Mouse (Mus musculus) CD4-positive helper T cell, adult 2 months (primary cell): Measurements from ENCODE around the gene Pnpla6.
"Not testable (repeated sequence)": the region's sequence is repeated elsewhere in the genome, so short reads cannot be mapped to it uniquely, and the experiment has no call there.

Experiments used
- DNase-seq: peaks from one replicate; pipeline ENCODE4 v3.0.0-alpha.2; 2012; ENCODE audit warnings: low read depth, missing footprints, low spot score

Gene Pnpla6

GRCm38 (mm10) chr8:3576211-3576960, 61.2 kb downstream of the Pnpla6 start:
- DNase-seq, result no peak

GRCm38 (mm10) chr8:3579390-3580364, 64.5 kb downstream of the Pnpla6 start:
- no peak for DNase-seq

GRCm38 (mm10) chr8:3581961-3582360, 66.8 kb downstream of the Pnpla6 start:
- DNase-seq, result not testable (repeated sequence)

GRCm38 (mm10) chr8:3586452-3586851, 71.3 kb downstream of the Pnpla6 start:
- no peak for DNase-seq

GRCm38 (mm10) chr8:3586993-3587390, 71.8 kb downstream of the Pnpla6 start, which contains the start of gene Camsap3:
TSS of gene Camsap3 (plus strand) at chr8:3587293.
- DNase-seq, result no peak

GRCm38 (mm10) chr8:3587391-3588257, 72.4 kb downstream of the Pnpla6 start:
- DNase-seq, result peak; percentile 54

- DNase-seq, result no peak
These were observed 73.1 kb downstream of the Pnpla6 start for GRCm38 (mm10) chr8:3588258-3588633.

GRCm38 (mm10) chr8:3593470-3593869, 78.3 kb downstream of the Pnpla6 start:
- DNase-seq, result no peak
